Mouse (Mus musculus) heart, embryonic 12.5 days (tissue): ENCODE measurements around the gene Tomm6. TPM values are rescaled to one million over a fixed set of nuclear protein-coding genes. Genes with fewer than 3 reads are reported as not detected.
"Not testable (repeated sequence)": the region's sequence is repeated elsewhere in the genome, so short reads cannot be mapped to it uniquely, and the experiment has no call there.

Experiments
- ATAC-seq: fragments of 200-750 bp; cut with Nextera tagmentation; 2 replicates; pipeline ENCODE4 v1.8.0; 2017; ENCODE audit warnings: moderate TSS enrichment, moderate library complexity; ENCODE audit not compliant: insufficient number of reproducible peaks, low FRiP score
- H3K27ac ChIP-seq: fragments of 300-500 bp; sonication (generic); 2 replicates; pipeline ENCODE4 v1.5.1; 2016; ENCODE audit warnings: mild to moderate bottlenecking, moderate library complexity; ENCODE audit not compliant: poor library complexity, severe bottlenecking
- H3K27me3 ChIP-seq: fragments of 300-500 bp; sonication (generic); replicated peaks from 2 replicates; pipeline ENCODE4 v1.6.1; 2016; ENCODE audit warnings: mild to moderate bottlenecking, moderate library complexity
- H3K36me3 ChIP-seq: fragments of 300-500 bp; sonication (generic); 2 replicates; pipeline ENCODE4 v1.6.1; 2016; ENCODE audit warnings: mild to moderate bottlenecking, moderate library complexity
- H3K4me1 ChIP-seq: fragments of 300-500 bp; sonication (generic); replicated peaks from 2 replicates; pipeline ENCODE4 v1.6.1; 2016; ENCODE audit warnings: mild to moderate bottlenecking
- H3K4me2 ChIP-seq: fragments of 300-500 bp; sonication (generic); 2 replicates; pipeline ENCODE4 v1.6.1; 2016; ENCODE audit warnings: mild to moderate bottlenecking, moderate library complexity
- H3K4me3 ChIP-seq: fragments of 300-500 bp; sonication (generic); 2 replicates; pipeline ENCODE4 v1.5.1; 2016; ENCODE audit warnings: mild to moderate bottlenecking
- H3K9ac ChIP-seq: fragments of 300-500 bp; sonication (generic); 2 replicates; pipeline ENCODE4 v1.6.1; 2016; ENCODE audit warnings: mild to moderate bottlenecking, moderate library complexity
- H3K9me3 ChIP-seq: fragments of 300-500 bp; sonication (generic); replicated peaks from 2 replicates; pipeline ENCODE4 v1.6.1; 2016; ENCODE audit warnings: mild to moderate bottlenecking, moderate library complexity
- WGBS: fragments of 180-500 bp; shearing (Covaris S2); methylation state at CpG from one replicate; pipeline ENCODE4 v1.1.7; 2016; 5-methylcytosine and 5-hydroxymethylcytosine counted together
- polyA plus RNA-seq: library from polyadenylated mRNA; unstranded; fragments of >200 nt; fragmentation: Nextera tagmentation; extraction: Ambion mirVana; gene quantifications from 2 replicates; pipeline ENCODE4 v1.2.1, GENCODE M21; 2016

The Tomm6 gene
- polyA plus RNA-seq, 1 experiment from 2014 or later, result 355 TPM

DNA sequence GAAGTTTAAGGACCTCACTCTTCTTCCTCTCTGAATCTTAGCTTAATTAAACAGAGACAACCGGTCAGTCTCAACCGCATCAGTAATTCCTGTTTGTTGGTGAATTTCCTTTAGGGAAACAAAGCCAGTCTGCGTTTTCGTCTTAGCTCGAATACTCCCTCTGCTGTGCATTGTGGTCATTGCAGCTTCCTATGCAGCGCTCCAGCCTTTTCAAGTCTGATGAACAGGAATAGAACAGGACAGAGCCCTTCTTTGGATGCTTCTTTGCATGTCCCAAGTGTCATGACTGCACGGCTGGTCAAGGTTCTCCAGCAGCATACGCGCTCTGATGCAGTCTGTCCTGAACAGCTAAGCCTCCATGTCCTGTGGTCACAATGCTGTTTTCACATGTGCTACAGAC is 11.6 kb downstream of the Tomm6 start:
- H3K27me3 ChIP-seq, result peaks cover 10% of the 10 kb centered on the region
- H3K4me1 ChIP-seq, result peaks cover 13% of the 10 kb centered on the region
- peaks cover 51% of the 10 kb centered on the region for H3K36me3 ChIP-seq
- no peak overlapping the region for H3K27ac ChIP-seq
- no peaks in the 10 kb centered on the region for H3K9me3 ChIP-seq
- no peak overlapping the region for H3K9ac ChIP-seq
- no peak overlapping the region for H3K4me3 ChIP-seq
- ATAC-seq, result no peak
- 22% methylated on average over 9 of the region's 9 CpGs for WGBS
- H3K4me2 ChIP-seq, result no peak overlapping the region

- H3K9me3 ChIP-seq, result no peaks in the 10 kb centered on the region
- peaks cover 16% of the 10 kb centered on the region; the same call in 1 of the 2 replicates for H3K36me3 ChIP-seq
- WGBS, result 6% methylated on average over 60 of the region's 68 CpGs
- no peak overlapping the region for H3K27ac ChIP-seq
- peaks cover 13% of the 10 kb centered on the region for H3K4me1 ChIP-seq
- peak overlapping the region; percentile 96 for H3K4me2 ChIP-seq
- peak overlapping the region; percentile 79 for H3K9ac ChIP-seq
- H3K27me3 ChIP-seq, result peaks cover 19% of the 10 kb centered on the region
- peak overlapping the region; percentile 55 for H3K4me3 ChIP-seq
- ATAC-seq, result peak; percentile 71
These were observed 15.7 kb downstream of the Tomm6 start for GRCm38 (mm10) chr17:47672311-47673111.

DNA sequence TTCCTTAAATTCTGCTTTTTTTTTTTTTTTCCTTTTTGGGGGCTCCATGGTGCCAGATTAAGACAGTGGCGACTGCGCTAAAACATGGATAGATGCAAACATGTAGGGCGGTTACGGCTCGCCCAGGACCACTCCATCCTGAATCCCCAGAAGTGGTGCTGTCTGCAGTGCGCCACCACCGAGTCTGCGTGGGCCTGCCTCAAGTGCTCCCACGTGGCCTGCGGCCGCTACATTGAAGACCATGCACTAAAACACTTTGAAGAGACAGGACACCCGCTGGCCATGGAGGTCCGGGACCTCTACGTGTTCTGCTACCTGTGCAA is 16.2 kb downstream of the Tomm6 start:
- H3K4me2 ChIP-seq, result peak overlapping the region; percentile 96
- peak; percentile 10; the same call in 1 of the 2 replicates for ATAC-seq
- H3K4me3 ChIP-seq, result peak overlapping the region; percentile 55
- H3K27ac ChIP-seq, result no peak overlapping the region
- 15% methylated on average over 14 of the region's 14 CpGs for WGBS
- H3K9ac ChIP-seq, result peak overlapping the region; percentile 79
- H3K9me3 ChIP-seq, result no peaks in the 10 kb centered on the region
- H3K4me1 ChIP-seq, result peaks cover 13% of the 10 kb centered on the region
- peaks cover 19% of the 10 kb centered on the region for H3K27me3 ChIP-seq
- H3K36me3 ChIP-seq, result peaks cover 13% of the 10 kb centered on the region; the same call in 1 of the 2 replicates

GRCm38 (mm10) chr17:47669166-47669565 is 19.0 kb downstream of the Tomm6 start:
- Histone ChIP-seq H3K36me3 (no peaks in the 10 kb centered on the region), H3K27ac (no peak overlapping the region), H3K9me3 (no peaks in the 10 kb centered on the region), H3K4me1 (peaks cover 17% of the 10 kb centered on the region), H3K4me2 (no peak overlapping the region), H3K4me3 (no peak overlapping the region), H3K9ac (no peak overlapping the region), H3K27me3 (peaks cover 19% of the 10 kb centered on the region)
- ATAC-seq, result no peak
- 77% methylated on average over 4 of the region's 4 CpGs for WGBS

GRCm38 (mm10) chr17:47664474-47664873 is 23.7 kb downstream of the Tomm6 start:
- H3K4me3 ChIP-seq, result no peak overlapping the region
- no peak overlapping the region for H3K9ac ChIP-seq
- no peak overlapping the region for H3K4me2 ChIP-seq
- no peaks in the 10 kb centered on the region for H3K9me3 ChIP-seq
- peaks cover 14% of the 10 kb centered on the region for H3K4me1 ChIP-seq
- no peak overlapping the region for H3K27ac ChIP-seq
- H3K36me3 ChIP-seq, result no peaks in the 10 kb centered on the region
- WGBS, result 72% methylated on average over 7 of the region's 7 CpGs
- H3K27me3 ChIP-seq, result no peaks in the 10 kb centered on the region
- no peak for ATAC-seq

GRCm38 (mm10) chr17:47663009-47663713 is 25.0 kb downstream of the Tomm6 start:
- Histone ChIP-seq H3K27me3 (no peaks in the 10 kb centered on the region), H3K4me1 (peaks cover 14% of the 10 kb centered on the region), H3K9me3 (no peaks in the 10 kb centered on the region), H3K27ac (no peak overlapping the region), H3K4me3 (no peak overlapping the region), H3K36me3 (no peaks in the 10 kb centered on the region), H3K9ac (no peak overlapping the region), H3K4me2 (no peak overlapping the region)
- WGBS, result 67% methylated on average over 9 of the region's 9 CpGs
- no peak for ATAC-seq

- no peak overlapping the region for H3K9ac ChIP-seq
- 0 out of 2 replicates have a peak, but pooled peaks cover 1% of the 10 kb centered on the region for H3K36me3 ChIP-seq
- no peaks in the 10 kb centered on the region for H3K27me3 ChIP-seq
- H3K4me3 ChIP-seq, result no peak overlapping the region
- WGBS, result 77% methylated on average over 3 of the region's 3 CpGs
- H3K27ac ChIP-seq, result no peak overlapping the region
- H3K4me1 ChIP-seq, result peaks cover 6% of the 10 kb centered on the region
- no peaks in the 10 kb centered on the region for H3K9me3 ChIP-seq
- ATAC-seq, result no peak
- H3K4me2 ChIP-seq, result no peak overlapping the region
These were observed 29.4 kb downstream of the Tomm6 start for GRCm38 (mm10) chr17:47658741-47659243.

DNA sequence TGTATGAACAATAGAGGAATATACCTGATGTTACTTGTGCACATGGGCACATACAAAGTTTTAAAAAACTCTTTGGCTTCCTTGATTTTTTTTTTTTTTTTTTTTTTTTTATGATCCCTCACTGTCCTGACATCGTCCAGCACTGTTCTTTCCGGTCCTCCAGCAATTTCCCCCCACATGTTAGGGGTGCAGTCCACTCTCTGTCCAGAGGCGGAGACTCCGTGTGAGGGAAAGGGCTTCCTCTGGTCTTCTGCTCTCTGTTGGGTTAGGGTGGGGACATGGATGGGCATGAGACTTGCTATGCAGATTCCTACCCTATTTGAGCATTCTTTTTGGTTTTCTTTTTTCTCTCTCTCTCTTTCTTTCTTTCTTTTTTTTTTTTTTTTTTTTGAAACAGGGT is 30.3 kb downstream of the Tomm6 start:
- H3K9ac ChIP-seq, result no peak overlapping the region
- no peak overlapping the region for H3K4me2 ChIP-seq
- no peaks in the 10 kb centered on the region for H3K9me3 ChIP-seq
- 0 out of 2 replicates have a peak, but pooled peaks cover 7% of the 10 kb centered on the region for H3K36me3 ChIP-seq
- no peaks in the 10 kb centered on the region for H3K27me3 ChIP-seq
- no peaks in the 10 kb centered on the region for H3K4me1 ChIP-seq
- 81% methylated on average over 4 of the region's 4 CpGs for WGBS
- H3K4me3 ChIP-seq, result no peak overlapping the region
- H3K27ac ChIP-seq, result no peak overlapping the region
- no peak for ATAC-seq

DNA sequence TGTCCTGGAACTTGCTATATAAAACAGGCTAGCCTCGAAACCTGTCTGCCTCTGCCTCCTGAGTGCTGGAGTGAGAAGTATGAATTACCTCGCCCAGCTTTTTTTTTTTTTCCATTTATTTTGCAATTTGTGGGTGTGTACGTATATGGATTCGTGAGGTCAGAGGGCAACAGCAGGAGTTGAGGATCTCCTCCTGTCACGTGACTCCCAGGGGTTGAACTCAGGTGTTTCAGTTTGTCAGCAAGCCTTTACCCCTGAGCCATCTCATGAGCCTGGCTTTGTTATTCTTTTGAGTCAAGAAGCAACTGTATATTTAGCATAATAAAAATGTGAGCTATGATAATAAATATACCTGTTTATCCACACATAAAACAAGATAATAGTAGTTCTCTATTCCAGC is 32.5 kb downstream of the Tomm6 start:
- WGBS, result 84% methylated on average over 5 of the region's 5 CpGs

GRCm38 (mm10) chr17:47654346-47654745 is 33.8 kb downstream of the Tomm6 start:
- not testable (repeated sequence) for H3K9me3 ChIP-seq, H3K4me3 ChIP-seq, H3K27me3 ChIP-seq, H3K4me2 ChIP-seq, H3K4me1 ChIP-seq, ATAC-seq, H3K36me3 ChIP-seq, H3K9ac ChIP-seq, H3K27ac ChIP-seq
- WGBS, result 94% methylated on average over 8 of the region's 8 CpGs

More for the DNA sequence above, 32.5 kb downstream of the Tomm6 start:
- Histone ChIP-seq H3K27ac (no peak overlapping the region), H3K36me3 (peaks cover 10% of the 10 kb centered on the region; the same call in 1 of the 2 replicates), H3K4me1 (no peaks in the 10 kb centered on the region), H3K9me3 (no peaks in the 10 kb centered on the region), H3K4me3 (no peak overlapping the region), H3K4me2 (no peak overlapping the region), H3K9ac (no peak overlapping the region), H3K27me3 (no peaks in the 10 kb centered on the region)
- no peak for ATAC-seq

DNA sequence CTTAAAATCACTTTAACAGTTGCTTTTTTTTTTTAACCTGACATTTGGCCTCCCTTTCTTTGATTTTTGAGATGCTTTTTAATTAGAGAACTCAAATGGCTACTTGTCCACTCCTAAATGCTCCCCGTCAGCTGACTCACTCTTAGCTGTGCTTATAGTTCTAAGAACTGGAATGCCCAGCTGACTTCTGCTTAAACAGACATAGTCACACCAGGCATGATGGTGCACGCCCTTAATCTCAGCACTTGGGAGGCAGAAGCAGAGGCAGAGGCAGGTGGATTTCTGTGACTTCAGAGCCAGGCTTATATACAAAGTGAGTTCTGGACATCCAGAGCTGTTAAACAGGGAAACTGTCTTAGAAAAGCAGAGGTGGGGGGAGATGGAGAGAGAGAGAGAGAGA is 36.2 kb downstream of the Tomm6 start:
- Histone ChIP-seq H3K4me2 (no peak overlapping the region), H3K4me3 (no peak overlapping the region)

More for the DNA sequence above, 36.2 kb downstream of the Tomm6 start:
- peaks cover 10% of the 10 kb centered on the region; the same call in 1 of the 2 replicates for H3K4me1 ChIP-seq
- 81% methylated on average over 2 of the region's 2 CpGs for WGBS
- H3K9me3 ChIP-seq, result no peaks in the 10 kb centered on the region
- H3K27ac ChIP-seq, result no peak overlapping the region
- no peaks in the 10 kb centered on the region for H3K27me3 ChIP-seq
- no peak for ATAC-seq
- H3K36me3 ChIP-seq, result peaks cover 10% of the 10 kb centered on the region; the same call in 1 of the 2 replicates
- H3K9ac ChIP-seq, result no peak overlapping the region
